Mouse (Mus musculus): Measurements from ENCODE around the gene Taok2. TPM values are rescaled to one million over a fixed set of nuclear protein-coding genes. Genes with fewer than 3 reads are reported as not detected.
"Not testable (repeated sequence)": the region's sequence is repeated elsewhere in the genome, so short reads cannot be mapped to it uniquely, and the experiment has no call there.

The Taok2 gene
- total RNA-seq (2021), result 10 to 100 TPM; 33.1 to 33.5 TPM
- long read RNA-seq, experiment 1, full-length matches to known transcripts, result 4 of 10 reads
- long read RNA-seq, experiment 1, partial matches to known transcripts, result 2 of 10 reads
- long read RNA-seq, experiment 1, other reads (novel, unspliced or antisense), result 4 of 10 reads
- long read RNA-seq, experiment 2, full-length matches to known transcripts, result 3 of 8 reads
- long read RNA-seq, experiment 2, partial matches to known transcripts, result 4 of 8 reads
- long read RNA-seq, experiment 2, other reads (novel, unspliced or antisense), result 1 of 8 reads

GRCm38 (mm10) chr7:126884286-126885164, at the start of gene Taok2:
Gene Taok2 (minus strand): TSS chr7:126884703.
- intact Hi-C loops (cut with DNase I; ENCODE audit: low total_unique reads), result no loop called here

GRCm38 (mm10) chr7:126932652-126933051, 48.1 kb upstream of the Taok2 start:
- no peak for DNase-seq
- intact Hi-C loops (cut with DNase I; ENCODE audit: low total_unique reads), result no loop called here

More at GRCm38 (mm10) chr7:126884286-126885164, at the start of gene Taok2:
- peak; percentile 98 for DNase-seq

GRCm38 (mm10) chr7:126929046-126929445, 44.5 kb upstream of the Taok2 start:
- intact Hi-C loops (cut with DNase I; ENCODE audit: low total_unique reads), result no loop called here
- DNase-seq, result no peak

- DNase-seq, result peak; percentile 94
- intact Hi-C loops (cut with DNase I; ENCODE audit: low total_unique reads), result no loop called here
Measured at GRCm38 (mm10) chr7:126928384-126929037, 44.0 kb upstream of the Taok2 start, which contains the start of gene Kctd13. Gene Kctd13 (plus strand): TSS chr7:126928879.

GRCm38 (mm10) chr7:126926299-126926698, 41.8 kb upstream of the Taok2 start:
- no peak for DNase-seq
- intact Hi-C loops (cut with DNase I; ENCODE audit: low total_unique reads), result no loop called here

DNA sequence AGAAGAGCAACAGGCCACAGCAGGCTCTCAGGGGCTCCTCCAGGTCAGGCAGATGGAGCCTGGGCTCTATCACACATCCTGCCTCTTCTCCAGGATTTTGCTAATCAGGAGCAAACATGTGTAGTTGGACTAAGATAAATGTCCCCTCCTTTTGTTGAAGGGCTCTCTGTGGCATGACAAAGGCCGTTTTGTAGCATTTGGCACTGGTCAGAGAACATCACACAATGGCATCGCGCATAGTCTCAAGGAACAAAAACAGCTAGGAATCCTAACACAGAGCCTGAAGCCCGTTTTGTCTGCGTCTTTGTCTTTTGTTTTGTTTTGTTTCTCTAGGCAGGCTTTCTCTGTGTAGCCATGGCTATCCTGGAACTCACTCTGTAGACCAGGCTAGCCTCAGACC, 39.5 kb upstream of the Taok2 start:
- intact Hi-C loops (cut with DNase I; ENCODE audit: low total_unique reads), result no loop called here
- DNase-seq, result no peak

- DNase-seq, result peak; percentile 59
Measured at GRCm38 (mm10) chr7:126922624-126923060, 38.1 kb upstream of the Taok2 start, which contains the start of gene Tmem219. Gene Tmem219 (minus strand): TSS chr7:126922917.

GRCm38 (mm10) chr7:126921563-126921962, 37.1 kb upstream of the Taok2 start:
- intact Hi-C loops (cut with DNase I; ENCODE audit: low total_unique reads), result no loop called here
- no peak for DNase-seq

More at GRCm38 (mm10) chr7:126922624-126923060, 38.1 kb upstream of the Taok2 start, which contains the start of gene Tmem219:
- intact Hi-C loops (cut with DNase I; ENCODE audit: low total_unique reads), result no loop called here

- intact Hi-C loops (cut with DNase I; ENCODE audit: low total_unique reads), result no loop called here
Measured at GRCm38 (mm10) chr7:126919973-126920372, 35.5 kb upstream of the Taok2 start.

DNA sequence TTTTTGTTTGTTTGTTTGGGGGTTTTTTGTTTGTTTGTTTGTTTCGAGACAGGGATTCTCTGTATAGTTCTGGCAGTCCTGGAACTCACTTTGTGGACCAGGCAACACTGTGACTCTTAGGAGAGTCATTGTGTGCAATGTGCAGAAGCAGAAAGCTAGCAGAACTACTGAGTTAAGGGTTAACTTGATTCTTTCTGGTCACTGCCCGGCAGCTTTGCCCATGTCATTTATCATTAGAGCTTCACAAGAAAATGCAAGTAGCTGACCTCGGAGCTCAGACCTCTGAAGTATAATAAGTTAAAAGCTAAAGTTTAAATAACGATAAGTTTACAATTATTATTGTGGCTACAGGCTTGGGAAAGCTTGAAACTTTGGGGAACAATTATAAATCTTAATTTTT, 33.9 kb upstream of the Taok2 start:
- DNase-seq; intact Hi-C loops (cut with DNase I; ENCODE audit: low total_unique reads): not testable (repeated sequence)

More at GRCm38 (mm10) chr7:126919973-126920372, 35.5 kb upstream of the Taok2 start:
- no peak for DNase-seq

DNA sequence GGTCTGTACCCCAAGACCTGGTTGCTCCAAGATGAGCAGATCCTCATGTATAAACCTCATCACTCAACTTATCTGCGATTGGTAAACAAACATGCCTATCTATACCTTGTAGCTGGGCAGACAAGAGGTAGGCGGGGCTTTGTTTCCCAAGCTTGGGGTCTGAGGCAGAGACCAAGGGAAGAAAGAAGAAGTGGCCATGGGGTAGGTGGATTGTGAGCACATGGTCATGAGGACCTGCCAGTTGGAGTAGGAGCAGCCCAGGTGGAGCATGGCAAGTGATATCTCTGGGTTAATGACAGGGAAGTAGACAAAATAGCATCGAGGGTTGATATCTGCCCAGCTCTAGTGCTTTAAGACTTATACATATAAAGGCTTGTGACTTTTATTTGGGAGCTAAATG, 30.3 kb upstream of the Taok2 start:
- intact Hi-C loops (cut with DNase I; ENCODE audit: low total_unique reads), result no loop called here
- no peak for DNase-seq

DNA sequence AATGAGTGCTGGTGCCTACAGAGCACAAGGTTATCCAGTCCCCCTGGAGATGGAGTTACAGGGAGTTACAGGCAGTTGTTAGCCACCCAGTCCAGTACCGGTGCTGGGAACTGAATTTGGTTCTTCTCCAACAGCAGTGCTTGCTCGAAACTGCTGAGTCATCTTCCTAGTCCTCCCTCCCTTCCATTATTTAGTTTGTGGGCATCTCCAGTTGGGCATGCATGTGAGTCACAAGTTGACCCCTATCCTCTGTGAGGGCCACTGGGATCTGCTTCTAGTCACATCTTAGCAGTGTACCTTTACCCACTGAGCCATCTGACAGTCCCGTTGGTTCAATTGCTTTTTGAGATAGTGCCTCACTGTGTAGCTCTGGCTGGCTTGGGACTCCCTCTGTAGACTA, 21.1 kb upstream of the Taok2 start:
- DNase-seq, result no peak
- intact Hi-C loops (cut with DNase I; ENCODE audit: low total_unique reads), result no loop called here

DNA sequence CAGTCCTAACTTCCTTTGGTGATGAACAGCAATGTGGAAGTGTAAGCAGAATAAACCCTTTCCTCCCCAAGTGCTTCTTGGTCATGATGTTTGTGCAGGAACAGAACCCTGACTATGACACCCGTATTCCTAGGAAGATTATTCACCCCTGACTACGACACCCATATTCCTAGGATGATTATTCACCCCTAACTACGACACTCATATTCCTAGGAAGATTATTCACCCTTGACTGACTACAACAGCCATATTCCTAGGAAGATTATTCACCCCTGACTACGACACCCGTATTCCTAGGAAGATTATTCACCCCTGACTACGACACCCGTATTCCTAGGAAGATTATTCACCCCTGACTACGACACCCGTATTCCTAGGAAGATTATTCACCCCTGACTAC, 15.3 kb upstream of the Taok2 start:
- intact Hi-C loops (cut with DNase I; ENCODE audit: low total_unique reads); DNase-seq: not testable (repeated sequence)

GRCm38 (mm10) chr7:126898102-126898990, 13.8 kb upstream of the Taok2 start:
- intact Hi-C loops (cut with DNase I; ENCODE audit: low total_unique reads), result no loop called here
- DNase-seq, result peak; percentile 99

DNA sequence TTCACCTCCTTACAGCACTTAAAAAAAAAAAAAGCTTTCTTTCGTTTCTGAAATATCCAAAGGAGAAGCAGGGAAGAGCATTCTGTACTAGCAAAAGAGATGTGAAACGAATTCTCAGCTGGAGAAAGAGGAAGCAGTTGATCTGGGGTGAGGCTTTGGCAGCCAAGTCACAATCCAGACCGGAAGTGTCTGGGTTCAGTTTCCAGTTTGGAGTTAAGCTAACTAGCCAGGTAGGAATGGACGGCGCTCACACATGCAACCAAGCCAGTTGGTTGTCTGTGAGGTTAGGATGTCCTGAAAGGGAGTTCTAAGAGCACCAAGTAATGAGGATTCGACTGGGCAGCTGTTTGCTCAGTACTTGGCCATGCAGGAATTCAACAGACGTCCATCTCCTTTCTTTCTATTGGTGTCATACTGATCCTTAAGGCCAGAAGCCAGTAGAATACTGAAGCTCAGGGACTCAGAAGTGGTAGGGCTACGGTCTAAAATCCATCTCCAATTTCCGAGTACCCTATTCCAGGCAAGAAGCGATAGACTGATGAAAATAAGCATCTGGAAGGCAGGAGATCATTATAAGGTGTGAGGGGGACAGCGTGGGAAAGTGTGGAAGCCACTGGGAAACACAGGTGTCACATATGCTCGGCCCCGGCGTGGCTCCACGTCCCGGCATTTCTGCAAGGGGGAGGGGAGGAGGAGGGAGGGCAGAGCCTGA, 13.0 kb upstream of the Taok2 start:
- no peak for DNase-seq
- intact Hi-C loops (cut with DNase I; ENCODE audit: low total_unique reads), result no loop called here

DNA sequence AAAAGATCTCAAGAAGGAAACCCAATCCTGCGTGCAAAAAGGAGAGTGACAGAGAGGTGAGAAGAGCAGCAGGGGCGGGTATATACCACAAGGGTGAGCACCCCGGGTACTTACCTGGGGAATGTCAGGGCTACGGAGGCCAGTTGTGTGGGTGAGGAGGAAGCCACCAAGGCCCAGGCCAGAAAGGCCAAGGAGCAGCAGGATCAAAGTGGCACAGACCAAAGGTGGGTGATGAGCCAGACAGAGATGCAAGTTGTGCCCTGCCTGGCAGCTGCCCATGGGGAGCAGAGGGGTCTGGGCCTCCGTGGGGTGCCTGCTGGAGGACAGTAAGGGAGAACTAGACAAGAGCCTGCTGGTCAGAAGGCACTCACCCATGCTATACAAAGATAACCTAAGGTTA, 12.4 kb upstream of the Taok2 start:
- intact Hi-C loops (cut with DNase I; ENCODE audit: low total_unique reads), result no loop called here

DNA sequence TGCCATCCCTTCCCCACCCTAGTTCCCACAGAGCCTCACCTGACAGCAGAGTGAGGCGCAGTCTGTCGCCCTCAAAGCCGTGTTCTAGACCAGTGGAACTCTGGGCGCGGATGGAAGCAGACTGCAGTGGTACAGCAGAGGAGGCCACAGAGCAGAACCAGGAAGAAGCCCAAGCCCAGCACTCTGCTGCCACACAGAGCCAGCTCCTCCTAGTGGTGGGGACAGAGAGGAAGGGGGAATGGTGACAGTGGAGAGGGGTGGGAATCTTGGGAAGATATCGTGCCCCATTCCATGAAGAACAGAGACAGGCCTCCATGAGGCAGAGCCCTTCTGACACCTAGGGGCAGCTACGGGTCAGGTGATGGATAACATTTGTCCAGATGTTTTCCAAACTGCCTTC, 4.3 kb upstream of the Taok2 start:
- intact Hi-C loops (cut with DNase I; ENCODE audit: low total_unique reads), result no loop called here
- no peak for DNase-seq

More for the DNA sequence above, 12.4 kb upstream of the Taok2 start:
- no peak for DNase-seq

GRCm38 (mm10) chr7:126887281-126887680, 2.8 kb upstream of the Taok2 start:
- DNase-seq, result no peak
- intact Hi-C loops (cut with DNase I; ENCODE audit: low total_unique reads), result no loop called here

All from gastrocnemius, postnatal 14 days (tissue).